Mouse (Mus musculus): ENCODE data around the gene Enthd1. TPM values are rescaled to one million over a fixed set of nuclear protein-coding genes. Genes with fewer than 3 reads are reported as not detected.

Gene Enthd1
- polyA plus RNA-seq, 1 experiment from 2014 or later, result not detected

DNA sequence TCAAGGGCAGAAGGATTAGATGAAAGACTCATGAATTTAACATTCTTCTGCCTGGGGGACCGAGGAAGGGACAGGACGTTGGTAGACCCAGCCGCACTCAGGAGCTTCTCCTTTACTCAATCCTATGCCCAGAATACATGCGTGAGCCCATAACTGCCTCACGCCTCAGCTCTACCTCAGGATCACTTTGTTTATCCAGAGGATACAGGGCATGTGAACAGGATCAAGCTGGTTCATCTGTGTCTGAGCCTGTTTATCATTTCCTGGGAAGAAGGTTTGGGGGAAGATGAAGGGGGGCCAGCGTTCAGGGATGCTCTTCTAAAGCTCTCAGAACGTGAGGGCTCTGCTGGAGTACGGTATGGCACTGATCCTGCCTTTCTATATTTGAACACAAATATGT lies 82.6 kb downstream of the Enthd1 start:
- ATAC-seq, result no peak
- in situ Hi-C loops (cut with MboI; ENCODE audit: low pct_unique_long_range_greater_than_20kb), result no loop called here
- DNase-seq (ENCODE audit: low read depth, low spot score), result no peak
- H3K27me3 ChIP-seq, result no peaks in the 10 kb centered on the region
- no peak for TF ChIP-seq CTCF (IDR thresholded peaks at IDR 0.05)
- CTCF ChIA-PET, result interaction anchor here (1.6 kb wide), 1 partner anchor 19 kb away, joined by 3 read pairs; no protein-coding TSS in a partner anchor
- POLR2A ChIA-PET, result interaction anchor here (1.1 kb wide), 1 partner anchor 13 kb away, joined by 3 read pairs; no protein-coding TSS in a partner anchor

DNA sequence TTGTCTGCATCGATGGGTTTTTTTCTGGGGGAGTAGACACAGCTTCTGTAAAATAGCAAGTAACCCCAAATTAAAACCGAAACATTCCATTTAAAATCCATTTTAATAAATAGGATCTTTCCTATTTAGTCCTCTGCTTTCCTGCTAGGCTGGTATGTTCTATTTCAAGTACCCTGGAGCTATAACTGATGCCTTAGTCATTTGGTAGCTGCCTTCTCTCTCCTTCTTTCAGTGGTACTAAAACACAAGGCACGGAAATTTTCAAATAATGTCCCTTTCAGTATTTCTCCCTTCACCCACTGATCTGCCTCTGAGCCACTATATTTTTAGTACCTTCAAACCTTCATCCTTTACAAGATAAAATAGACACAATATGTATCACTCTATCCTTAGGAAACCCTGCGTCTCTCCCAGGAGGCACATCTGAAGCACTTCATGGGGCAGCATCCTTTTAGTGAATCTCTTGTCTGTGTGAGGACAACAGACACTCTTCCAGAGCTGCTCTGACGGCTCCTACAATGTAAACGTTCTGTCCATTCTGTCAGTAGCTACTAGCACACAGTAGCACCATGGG lies 90.4 kb downstream of the Enthd1 start:
- ATAC-seq (no peak), DNase-seq (ENCODE audit: low read depth, low spot score) (no peak)
- H3K27me3 ChIP-seq, result no peaks in the 10 kb centered on the region
- in situ Hi-C loops (cut with MboI; ENCODE audit: low pct_unique_long_range_greater_than_20kb), result no loop called here
- CTCF ChIA-PET, result interaction anchor here (1.0 kb wide), 1 partner anchor 59 kb away, joined by 3 read pairs; no protein-coding TSS in a partner anchor
- no peak for TF ChIP-seq CTCF (IDR thresholded peaks at IDR 0.05)
- POLR2A ChIA-PET, result no interaction called here

DNA sequence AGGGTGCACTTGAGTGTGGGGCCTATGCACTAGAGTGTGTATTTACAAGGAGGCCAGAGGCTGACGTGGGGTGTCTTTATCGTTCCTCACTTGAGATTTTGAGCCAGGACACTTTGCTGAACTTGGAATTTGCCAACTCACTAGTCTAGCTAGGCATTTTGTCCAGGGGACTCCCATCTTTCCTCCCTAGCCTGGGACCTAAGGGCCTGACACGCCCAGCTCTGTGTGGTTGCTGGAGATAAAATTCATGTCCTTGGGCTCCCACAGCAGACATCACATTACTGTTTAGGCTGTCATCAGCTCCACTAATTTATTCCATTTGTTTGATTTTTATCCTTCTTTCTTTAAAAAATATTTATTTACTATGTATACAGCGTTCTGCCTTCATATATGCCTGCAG lies 97.1 kb downstream of the Enthd1 start:
- ChIA-PET CTCF (interaction anchor here (0.9 kb wide), 2 partner anchors 9 to 10 kb away, joined by 3 to 4 read pairs; no protein-coding TSS in a partner anchor), POLR2A (no interaction called here)
- no peak for ATAC-seq
- in situ Hi-C loops (cut with MboI; ENCODE audit: low pct_unique_long_range_greater_than_20kb), result no loop called here
- no peak for TF ChIP-seq CTCF (IDR thresholded peaks at IDR 0.05)
- H3K27me3 ChIP-seq, result peaks cover 8% of the 10 kb centered on the region
- DNase-seq (ENCODE audit: low read depth, low spot score), result no peak

DNA sequence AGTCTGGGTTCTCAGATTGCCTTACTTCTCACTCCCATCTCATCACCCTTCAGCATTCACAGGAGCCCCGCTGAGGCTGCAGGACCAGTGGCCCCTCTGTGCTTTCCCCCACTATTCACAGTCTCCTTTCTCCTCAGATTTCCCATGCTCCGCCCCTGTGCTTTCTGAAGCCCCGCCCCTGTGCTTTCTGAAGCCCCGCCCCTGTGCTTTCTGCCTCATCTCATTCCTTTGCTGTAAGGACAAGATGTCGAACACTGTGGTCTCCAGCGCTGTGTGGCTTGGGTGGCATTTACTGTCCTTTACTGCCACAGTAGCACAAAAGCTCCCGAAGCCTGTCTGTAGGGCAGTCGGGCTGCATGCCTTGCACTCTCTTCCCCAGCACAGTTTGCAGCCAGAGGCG lies 102.8 kb downstream of the Enthd1 start:
- TF ChIP-seq CTCF (IDR thresholded peaks at IDR 0.05), result no peak
- POLR2A ChIA-PET, result no interaction called here
- DNase-seq (ENCODE audit: low read depth, low spot score), result no peak
- in situ Hi-C loops (cut with MboI; ENCODE audit: low pct_unique_long_range_greater_than_20kb), result no loop called here
- ATAC-seq, result no peak
- CTCF ChIA-PET, result no interaction called here
- peaks cover 8% of the 10 kb centered on the region for H3K27me3 ChIP-seq

DNA sequence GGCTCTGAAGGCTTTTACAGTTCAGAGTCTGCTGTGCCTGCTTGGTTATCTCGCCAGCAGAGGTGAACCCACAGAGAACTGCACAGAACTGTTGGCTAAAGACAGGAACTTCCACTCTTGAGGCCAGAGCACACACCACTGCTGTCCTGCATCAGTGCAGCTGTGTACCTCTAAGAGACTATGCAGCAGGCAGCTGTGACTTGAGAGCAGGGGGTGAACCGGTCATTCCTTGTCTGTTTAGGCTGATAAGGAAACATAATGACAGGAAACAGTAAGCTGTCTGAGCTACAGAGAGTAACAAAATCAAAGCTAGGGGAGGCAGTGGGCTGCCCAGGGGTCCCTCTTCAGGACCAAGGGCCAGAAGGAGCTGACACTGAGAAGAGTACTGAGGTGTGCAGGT lies 103.5 kb downstream of the Enthd1 start:
- CTCF ChIA-PET, result no interaction called here
- H3K27me3 ChIP-seq, result peaks cover 8% of the 10 kb centered on the region
- POLR2A ChIA-PET, result no interaction called here
- DNase-seq (ENCODE audit: low read depth, low spot score), result no peak
- ATAC-seq, result no peak
- TF ChIP-seq CTCF (IDR thresholded peaks at IDR 0.05), result no peak
- in situ Hi-C loops (cut with MboI; ENCODE audit: low pct_unique_long_range_greater_than_20kb), result no loop called here

DNA sequence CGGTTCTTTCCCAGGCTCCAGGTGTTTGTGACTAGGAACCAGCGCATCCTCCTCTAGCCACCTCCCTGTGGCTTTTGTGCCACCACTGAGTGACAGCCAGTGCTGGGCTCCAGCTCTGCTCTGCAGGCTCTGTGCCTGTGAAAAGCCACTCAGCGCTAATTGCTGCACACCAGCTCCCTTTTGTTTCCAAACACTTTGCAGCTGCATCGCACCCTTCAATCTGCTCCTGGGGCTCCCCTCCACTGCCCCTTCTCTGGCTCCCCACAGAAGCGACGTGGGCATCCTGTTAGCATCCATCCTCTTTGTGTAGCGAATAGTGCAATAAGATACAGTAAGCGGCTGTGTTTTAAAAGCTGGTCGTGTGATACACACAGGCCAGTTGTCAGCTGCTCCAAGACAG lies 104.9 kb downstream of the Enthd1 start:
- H3K27me3 ChIP-seq, result peaks cover 4% of the 10 kb centered on the region
- DNase-seq (ENCODE audit: low read depth, low spot score) (no peak), ATAC-seq (no peak)
- in situ Hi-C loops (cut with MboI; ENCODE audit: low pct_unique_long_range_greater_than_20kb), result no loop called here
- no peak for TF ChIP-seq CTCF (IDR thresholded peaks at IDR 0.05)
- ChIA-PET POLR2A (no interaction called here), CTCF (interaction anchor here (1.8 kb wide), 1 partner anchor 8 kb away, joined by 4 read pairs; no protein-coding TSS in a partner anchor)

DNA sequence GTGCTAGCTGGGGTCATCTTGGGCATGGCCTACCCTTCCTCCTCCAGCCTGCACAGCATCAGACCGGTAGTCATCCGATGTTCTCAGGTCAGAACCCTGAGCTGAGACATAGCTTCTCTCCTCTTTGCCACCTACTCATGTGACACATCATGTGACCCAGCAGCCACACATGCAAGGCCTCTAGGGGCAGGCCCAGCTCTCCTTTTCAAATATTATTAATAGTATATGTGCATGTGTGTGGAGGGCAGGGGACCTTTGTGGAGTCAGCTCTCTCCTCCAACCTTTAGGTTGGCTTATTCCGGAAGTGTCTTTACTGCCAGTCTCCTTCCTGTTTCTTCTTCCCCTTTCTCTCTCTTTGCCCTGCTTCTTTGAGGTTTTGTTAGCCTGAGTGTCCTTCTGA lies 107.0 kb downstream of the Enthd1 start:
- TF ChIP-seq CTCF (IDR thresholded peaks at IDR 0.05), result no peak

DNA sequence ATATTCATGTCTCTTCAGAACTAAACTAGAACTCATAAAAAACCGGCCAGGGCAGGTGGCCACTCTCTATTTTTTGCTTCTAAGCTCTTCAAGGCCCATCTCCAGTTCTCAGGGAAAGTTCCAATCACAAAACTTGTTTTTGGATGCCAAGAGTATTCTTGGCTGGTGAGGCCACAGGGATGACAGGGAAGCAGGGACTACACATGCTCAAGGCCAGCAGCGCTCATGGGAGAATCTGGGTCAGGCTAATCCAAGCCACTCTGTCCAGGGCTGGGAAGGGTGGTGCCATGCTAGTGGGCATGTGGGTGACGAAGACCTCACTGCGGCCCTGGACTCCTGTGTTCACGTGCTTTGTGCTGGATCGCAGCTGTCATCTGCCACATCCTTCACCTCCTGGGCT lies 110.5 kb downstream of the Enthd1 start:
- ATAC-seq (no peak), DNase-seq (ENCODE audit: low read depth, low spot score) (no peak)
- CTCF ChIA-PET, result no interaction called here
- no peak for TF ChIP-seq CTCF (IDR thresholded peaks at IDR 0.05)
- POLR2A ChIA-PET, result no interaction called here
- H3K27me3 ChIP-seq, result peaks cover 10% of the 10 kb centered on the region
- in situ Hi-C loops (cut with MboI; ENCODE audit: low pct_unique_long_range_greater_than_20kb), result no loop called here

More for the DNA sequence above, 107.0 kb downstream of the Enthd1 start:
- POLR2A ChIA-PET, result no interaction called here
- CTCF ChIA-PET, result no interaction called here
- in situ Hi-C loops (cut with MboI; ENCODE audit: low pct_unique_long_range_greater_than_20kb), result no loop called here
- no peaks in the 10 kb centered on the region for H3K27me3 ChIP-seq
- no peak for ATAC-seq
- DNase-seq (ENCODE audit: low read depth, low spot score), result no peak

DNA sequence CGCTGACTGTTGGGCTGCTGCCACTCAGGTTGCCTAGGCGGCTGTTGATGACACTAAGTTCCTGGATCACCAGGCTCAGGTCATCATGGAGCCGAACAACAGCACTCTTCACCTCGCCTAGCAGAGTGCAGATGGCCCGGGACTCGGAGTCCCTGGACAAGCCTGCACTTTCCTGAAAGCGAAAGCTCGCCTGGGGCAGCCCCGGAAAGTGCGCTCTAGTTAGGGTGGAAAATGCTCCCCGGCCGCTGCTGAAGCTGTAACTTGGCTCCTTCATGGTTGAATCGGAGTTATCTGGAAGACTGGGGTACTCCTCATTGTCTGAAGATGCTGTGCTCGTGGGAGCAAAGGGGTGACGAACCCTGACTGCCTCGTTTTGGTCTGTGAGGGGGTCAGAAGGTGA lies 112.5 kb downstream of the Enthd1 start:
- no peak for ATAC-seq
- H3K27me3 ChIP-seq, result peaks cover 10% of the 10 kb centered on the region
- POLR2A ChIA-PET, result no interaction called here
- no peak for TF ChIP-seq CTCF (IDR thresholded peaks at IDR 0.05)
- in situ Hi-C loops (cut with MboI; ENCODE audit: low pct_unique_long_range_greater_than_20kb), result no loop called here
- CTCF ChIA-PET, result no interaction called here
- no peak for DNase-seq (ENCODE audit: low read depth, low spot score)

DNA sequence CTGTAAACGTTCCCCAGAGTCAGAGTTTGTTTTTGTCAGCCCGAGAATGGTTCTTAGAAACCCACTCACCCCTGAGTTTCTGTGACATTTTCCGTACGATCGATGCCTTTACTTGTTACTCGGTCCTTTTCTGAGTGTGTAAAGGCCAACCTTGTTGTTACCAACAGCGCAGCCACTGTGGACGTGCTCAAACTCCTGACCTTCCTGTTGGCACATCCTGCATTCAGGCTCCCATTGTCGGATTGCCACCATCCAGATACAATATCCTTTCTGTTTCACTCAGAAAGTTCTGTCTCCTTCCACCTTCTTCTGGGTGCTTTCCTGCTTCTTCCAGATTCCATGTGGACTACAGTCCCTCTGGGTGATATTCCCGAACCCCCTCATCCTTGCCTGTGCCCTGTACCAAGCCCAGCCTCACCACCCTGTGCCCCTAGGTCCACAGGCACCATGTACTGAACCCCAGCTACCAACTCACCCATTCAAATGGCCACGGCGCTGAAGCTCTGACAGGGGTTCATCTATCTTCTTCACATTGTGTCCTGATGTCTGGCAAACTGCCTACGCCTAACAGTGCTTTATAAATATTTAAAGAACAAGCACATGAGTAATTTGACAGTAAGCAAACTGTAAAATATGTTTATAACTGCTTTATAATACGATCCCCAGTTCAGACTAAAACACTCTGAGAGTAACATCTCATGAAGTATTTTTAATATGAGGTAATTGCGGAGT lies 118.8 kb downstream of the Enthd1 start:
- ATAC-seq, result no peak
- POLR2A ChIA-PET, result no interaction called here
- H3K27me3 ChIP-seq, result peaks cover 7% of the 10 kb centered on the region
- DNase-seq (ENCODE audit: low read depth, low spot score), result no peak
- no peak for TF ChIP-seq CTCF (IDR thresholded peaks at IDR 0.05)
- CTCF ChIA-PET, result no interaction called here
- in situ Hi-C loops (cut with MboI; ENCODE audit: low pct_unique_long_range_greater_than_20kb), result no loop called here

DNA sequence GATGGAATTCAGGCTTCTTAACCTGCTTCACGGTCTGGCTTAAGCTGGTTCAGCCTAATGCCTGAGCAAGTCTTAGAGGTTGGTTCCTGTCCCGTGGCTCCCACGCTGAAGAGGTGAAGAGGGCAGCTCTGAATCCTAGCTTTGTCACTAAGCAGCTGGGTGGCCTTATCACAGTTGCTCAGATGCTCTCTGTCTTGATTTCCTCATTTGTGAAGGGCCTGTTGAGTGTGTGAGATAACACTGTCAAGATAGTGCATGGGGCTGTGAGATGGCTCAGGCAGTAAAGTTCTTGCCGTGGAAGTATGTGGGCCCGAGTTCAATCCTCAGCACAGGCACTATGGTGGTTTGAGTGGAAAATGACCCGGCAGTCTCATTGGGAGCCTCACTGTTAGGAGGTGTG lies 124.8 kb downstream of the Enthd1 start:
- ChIA-PET CTCF (no interaction called here), POLR2A (no interaction called here)
- no peaks in the 10 kb centered on the region for H3K27me3 ChIP-seq
- DNase-seq (ENCODE audit: low read depth, low spot score) (no peak), ATAC-seq (no peak)
- no peak for TF ChIP-seq CTCF (IDR thresholded peaks at IDR 0.05)
- in situ Hi-C loops (cut with MboI; ENCODE audit: low pct_unique_long_range_greater_than_20kb), result no loop called here
